ENCODE assay signal across 8 mouse cellular contexts in genomic region chr19:12011560-12012556, GRCm38 (mm10). TPM values are rescaled to one million over a fixed set of nuclear protein-coding genes. Genes with fewer than 3 reads are reported as not detected.
DNase-seq lines count a peak whose midpoint lies in the region; ATAC-seq lines count a peak whose summit lies in the region.

No protein-coding gene starts in this region.

- H3K4me1 ChIP-seq in embryonic facial prominence, embryonic 11.5 days (ENCODE audit: control insufficient read depth, insufficient read depth, low read length) = no peaks in the 10 kb centered on the region
- peaks cover 3% of the 10 kb centered on the region; the same call in 1 of the 2 replicates for H3K4me1 ChIP-seq in midbrain, embryonic 11.5 days (ENCODE audit: control insufficient read depth, insufficient read depth, low read length)

- peak overlapping the region; percentile 13; the same call in 1 of the 2 replicates for H3K4me2 ChIP-seq in embryonic facial prominence, embryonic 11.5 days (ENCODE audit: low read depth, low read length)
- peak overlapping the region; percentile 63 for H3K4me2 ChIP-seq in midbrain, embryonic 11.5 days

- under 1% methylated on average over 49 of the region's 49 CpGs for WGBS in embryonic facial prominence, embryonic 11.5 days
- under 1% methylated on average over 49 of the region's 49 CpGs for WGBS in midbrain, embryonic 11.5 days

- H3K9me3 ChIP-seq in embryonic facial prominence, embryonic 11.5 days (replicated peaks; ENCODE audit: control insufficient read depth, low read length) = no peaks in the 10 kb centered on the region
- no peaks in the 10 kb centered on the region for H3K9me3 ChIP-seq in midbrain, embryonic 11.5 days (ENCODE audit: control insufficient read depth, low read length)

- H3K27me3 ChIP-seq in embryonic facial prominence, embryonic 11.5 days (ENCODE audit: control insufficient read depth, insufficient read depth, low read length) = no peaks in the 10 kb centered on the region
- peaks cover 4% of the 10 kb centered on the region for H3K27me3 ChIP-seq in midbrain, embryonic 11.5 days (ENCODE audit: control insufficient read depth, insufficient read depth, low read length)

- intact Hi-C loops in left cerebral cortex, postnatal 4 days (cut with DNase I) = loop anchor here (5.0 to 10.0 kb wide), 2 partner anchors 490 to 583 kb away; partner anchors contain the start of genes Dtx4 and Gm4952

- peak overlapping the region; percentile 28; the same call in 1 of the 2 replicates for H3K9ac ChIP-seq in embryonic facial prominence, embryonic 11.5 days (replicated peaks; ENCODE audit: low read length)
- H3K9ac ChIP-seq in midbrain, embryonic 11.5 days (ENCODE audit: low read length) = peak overlapping the region; percentile 82; the same call in 1 of the 2 replicates

- peak overlapping the region; percentile 57 for H3K4me3 ChIP-seq in embryonic facial prominence, embryonic 11.5 days (ENCODE audit: low read depth, low read length)
- peak overlapping the region; percentile 64 for H3K4me3 ChIP-seq in midbrain, embryonic 11.5 days (ENCODE audit: low read depth, low read length)

- H3K36me3 ChIP-seq in embryonic facial prominence, embryonic 11.5 days (replicated peaks; ENCODE audit: control insufficient read depth, insufficient read depth, low read depth, low read length) = no peaks in the 10 kb centered on the region
- no peaks in the 10 kb centered on the region for H3K36me3 ChIP-seq in midbrain, embryonic 11.5 days (ENCODE audit: control insufficient read depth, insufficient read depth, low read length)

- peak; percentile 90 for DNase-seq in adrenal gland, postnatal 25 days
- DNase-seq in embryonic facial prominence, embryonic 11.5 days (ENCODE audit: low spot score) = peak; percentile 95
- peak; percentile 99 for DNase-seq in heart, adult 11 months
- peak; percentile 84 for DNase-seq in kidney, adult 11 months
- DNase-seq in left cerebral cortex, postnatal 4 days = peak; percentile 90
- DNase-seq in midbrain, embryonic 11.5 days (ENCODE audit: low spot score, missing footprints) = peak; percentile 100
- DNase-seq in right cerebral cortex, postnatal 4 days = peak; percentile 85
- DNase-seq in yolk sac, embryonic 10.5 days (ENCODE audit: low spot score) = peak; percentile 95

- ATAC-seq in embryonic facial prominence, embryonic 11.5 days (replicated peaks; ENCODE audit: insufficient number of reproducible peaks, low FRiP score, low TSS enrichment, low read depth) = peak; percentile 81
- peak; percentile 86 for ATAC-seq in midbrain, embryonic 11.5 days (ENCODE audit: low FRiP score)

- H3K27ac ChIP-seq in embryonic facial prominence, embryonic 11.5 days (replicated peaks; ENCODE audit: low read depth, low read length) = no peak overlapping the region; the same call in 1 of the 2 replicates
- H3K27ac ChIP-seq in midbrain, embryonic 11.5 days (ENCODE audit: low read depth, low read length) = no peak overlapping the region; the same call in 1 of the 2 replicates

RNA-seq across cellular contexts. Expression of gene Olfr1423, which starts 29.3 kb away (rescaled TPM):
- not detected in 2 replicates for total RNA-seq in adrenal gland, postnatal 25 days (2021)
- polyA plus RNA-seq in embryonic facial prominence, embryonic 11.5 days (2014; fragmentation: Nextera tagmentation; extraction: Ambion mirVana) = not detected in 2 replicates
- not detected for total RNA-seq in left cerebral cortex, postnatal 4 days (2021)
- 0.03 TPM in 1 of 2 replicates, not detected in the other for polyA plus RNA-seq in midbrain, embryonic 11.5 days (2014; fragmentation: Nextera tagmentation; extraction: Ambion mirVana)

RNA-seq across cellular contexts. Expression of gene Osbp, which starts 46.1 kb away (rescaled TPM):
- total RNA-seq in adrenal gland, postnatal 25 days (2021) = 91.9 and 111 TPM in 2 replicates
- 6.4 and 7.2 TPM in 2 replicates for polyA plus RNA-seq in embryonic facial prominence, embryonic 11.5 days (2014; fragmentation: Nextera tagmentation; extraction: Ambion mirVana)
- 10 to 100 TPM; 52.5 to 54.4 TPM for total RNA-seq in left cerebral cortex, postnatal 4 days (2021)
- polyA plus RNA-seq in midbrain, embryonic 11.5 days (2014; fragmentation: Nextera tagmentation; extraction: Ambion mirVana) = 5.3 and 6.0 TPM in 2 replicates

RNA-seq across cellular contexts. Expression of gene Olfr1424, which starts 50.6 kb away (rescaled TPM):
- not detected in 2 replicates for total RNA-seq in adrenal gland, postnatal 25 days (2021)
- polyA plus RNA-seq in embryonic facial prominence, embryonic 11.5 days (2014; fragmentation: Nextera tagmentation; extraction: Ambion mirVana) = not detected in 2 replicates
- total RNA-seq in left cerebral cortex, postnatal 4 days (2021) = not detected
- not detected in 2 replicates for polyA plus RNA-seq in midbrain, embryonic 11.5 days (2014; fragmentation: Nextera tagmentation; extraction: Ambion mirVana)
